Mouse (Mus musculus): Measurements from ENCODE around the gene Ankrd33.

Ankrd33 gene

DNA sequence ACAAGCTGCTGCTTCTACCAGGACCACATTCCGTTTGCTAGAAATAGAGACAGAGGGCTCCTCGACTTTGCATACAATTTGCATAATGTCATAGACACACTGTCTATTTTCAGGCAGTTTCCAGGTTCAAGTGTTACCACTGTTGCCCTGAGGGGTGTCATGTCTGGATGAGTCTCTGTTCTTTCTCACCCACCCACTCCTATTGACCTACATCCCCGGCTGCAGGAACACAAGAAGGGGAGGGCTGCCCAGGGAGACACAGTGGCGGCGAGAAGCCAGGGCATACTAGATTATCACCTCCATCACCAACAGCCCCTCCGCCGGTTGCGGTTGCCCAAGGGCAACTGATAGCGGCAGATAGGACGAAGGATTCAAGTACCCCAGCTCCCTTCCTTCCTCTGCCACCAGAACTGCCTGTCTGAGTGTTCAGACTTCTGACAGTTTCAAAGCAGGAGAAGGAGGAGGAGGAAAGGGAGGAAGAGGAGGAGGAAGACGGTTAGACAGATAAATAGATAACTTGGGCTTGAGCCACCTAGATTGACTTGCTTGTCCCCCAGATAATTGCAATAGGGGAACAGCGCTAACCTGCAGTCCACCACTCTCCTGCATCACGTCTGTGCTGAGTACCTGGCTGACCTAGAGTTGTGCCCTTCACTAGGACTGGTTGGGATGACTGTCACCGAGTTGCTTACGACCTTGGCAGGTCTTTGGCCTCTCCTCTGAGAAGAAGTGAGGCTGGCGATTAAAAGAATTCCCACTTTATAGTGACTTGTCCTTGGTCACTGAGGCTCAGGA lies 31.8 kb downstream of the Ankrd33 start:
- peak in 1 of 2 experiments; percentile 60 for DNase-seq (ENCODE audit: low spot score in 2 of 2)

DNA sequence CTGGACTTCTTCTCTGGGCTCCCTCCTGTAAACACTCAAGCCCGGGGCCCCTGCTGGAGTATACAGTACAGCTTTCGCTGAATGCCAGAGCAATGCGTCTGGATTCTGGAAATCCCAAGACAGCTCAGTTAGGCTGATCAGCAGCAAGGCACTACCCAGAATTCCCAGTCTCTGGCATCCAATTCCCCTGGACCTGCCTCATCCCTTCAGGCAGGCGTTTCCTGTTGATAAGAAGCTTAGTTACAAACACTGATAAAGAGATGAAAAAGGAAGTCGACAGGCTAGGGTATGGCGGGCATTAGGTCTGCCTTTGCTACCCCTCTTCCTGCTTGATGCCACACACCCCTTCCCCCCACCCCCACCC lies 32.3 kb downstream of the Ankrd33 start:
- peak in 1 of 2 experiments; percentile 60 for DNase-seq (ENCODE audit: low spot score in 2 of 2)

DNA sequence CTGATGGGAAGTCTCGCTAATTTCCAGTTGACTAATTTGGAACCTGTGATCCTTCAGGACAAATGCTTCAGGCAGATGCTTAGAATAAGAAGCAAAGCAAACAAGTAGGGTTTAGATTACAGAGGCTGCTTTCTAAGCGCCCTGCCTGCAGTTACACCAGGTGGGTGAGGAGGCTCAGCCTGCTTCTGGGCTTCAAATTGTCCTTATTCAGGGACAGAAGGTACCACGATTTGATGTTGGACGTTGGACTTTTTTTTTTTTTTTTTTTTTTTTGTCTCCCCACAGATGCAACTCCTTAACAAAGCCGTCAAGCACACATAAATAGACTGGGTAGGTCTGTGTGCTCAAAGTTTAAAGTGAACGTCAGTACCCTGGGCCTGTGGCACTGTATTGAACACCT lies 33.0 kb downstream of the Ankrd33 start:
- no peak for DNase-seq (ENCODE audit: low spot score in 2 of 2)

DNA sequence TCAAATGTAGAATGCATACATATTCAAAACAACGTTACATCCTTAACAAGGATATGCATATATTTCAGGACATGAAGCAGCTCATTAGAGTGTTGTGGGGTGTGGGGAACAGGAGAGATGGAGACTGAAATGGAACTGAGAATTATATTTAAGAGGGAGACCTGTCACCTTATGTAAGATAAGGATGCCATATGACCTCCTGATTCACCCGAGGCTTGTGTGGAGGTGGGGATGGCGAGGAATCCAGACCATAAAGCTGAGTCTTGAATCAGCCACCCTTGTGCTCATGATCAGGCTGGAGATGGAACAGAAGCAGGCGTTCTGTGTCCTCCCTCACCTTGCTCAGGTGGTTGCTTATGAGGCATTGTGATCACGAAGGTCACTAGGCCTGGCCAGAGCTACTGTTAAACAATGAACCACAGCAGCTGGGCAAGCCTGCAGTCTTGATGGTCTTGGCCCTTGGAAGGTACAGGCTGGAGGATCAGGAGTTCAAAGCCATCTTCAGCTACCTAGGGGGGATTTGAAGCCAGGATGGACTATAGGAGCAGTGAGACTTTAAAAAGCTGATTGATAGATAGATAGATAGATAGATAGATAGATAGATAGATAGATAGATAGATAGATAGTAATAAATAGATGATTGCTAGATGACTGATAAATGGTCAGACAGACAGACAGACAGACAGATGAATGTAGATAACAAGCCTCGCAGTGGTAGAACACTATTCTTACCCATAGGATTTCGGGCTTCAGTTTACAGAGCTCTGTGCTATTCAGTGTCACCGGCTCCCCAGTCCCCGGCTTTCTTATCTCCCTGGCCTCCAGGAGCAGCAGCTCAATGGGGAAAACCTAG lies 36.1 kb downstream of the Ankrd33 start:
- DNase-seq (ENCODE audit: low spot score in 2 of 2), result no peak

DNA sequence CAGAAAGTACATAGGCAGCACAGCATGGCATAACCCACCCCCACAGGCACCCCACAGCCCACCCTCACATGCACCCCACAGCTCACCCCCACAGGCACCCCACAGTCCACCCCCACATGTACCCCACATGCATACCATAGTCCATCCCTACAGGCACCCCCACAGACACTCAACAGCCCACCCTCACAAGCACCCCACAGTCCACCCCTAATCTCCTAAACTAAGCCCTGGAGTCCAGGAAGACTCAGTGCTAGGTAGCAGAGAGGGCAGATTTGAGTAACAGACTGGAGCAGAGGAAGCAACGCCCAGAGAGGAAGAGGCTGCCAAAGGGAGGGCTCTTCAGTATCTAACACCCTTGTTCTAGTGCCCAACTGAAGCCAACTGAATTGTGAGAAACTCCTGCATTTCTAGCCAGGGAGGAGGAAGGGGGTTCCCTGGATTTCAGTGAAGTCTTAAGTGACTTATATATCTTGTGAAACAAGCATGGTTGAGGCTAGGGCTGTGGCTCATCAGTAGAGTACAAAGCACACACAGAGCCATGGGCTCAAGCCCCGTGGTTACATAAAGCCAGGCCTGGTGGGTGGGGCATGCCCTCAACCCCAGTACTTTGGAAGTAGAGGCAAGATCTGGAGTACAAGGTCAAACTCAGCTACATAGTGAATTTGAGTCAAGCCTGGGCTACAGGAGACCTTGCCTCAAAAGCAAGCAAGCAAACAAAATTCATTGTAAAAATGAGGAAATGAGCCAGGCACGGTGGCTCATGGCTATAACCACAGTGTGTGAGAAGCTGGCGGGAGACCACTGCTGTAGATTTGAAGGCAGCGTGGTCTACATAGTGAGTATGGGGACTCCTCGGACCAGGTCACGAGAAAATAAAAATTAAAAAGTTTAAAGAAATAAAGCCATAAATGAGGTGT lies 39.4 kb downstream of the Ankrd33 start:
- DNase-seq (ENCODE audit: low spot score in 2 of 2), result no peak

DNA sequence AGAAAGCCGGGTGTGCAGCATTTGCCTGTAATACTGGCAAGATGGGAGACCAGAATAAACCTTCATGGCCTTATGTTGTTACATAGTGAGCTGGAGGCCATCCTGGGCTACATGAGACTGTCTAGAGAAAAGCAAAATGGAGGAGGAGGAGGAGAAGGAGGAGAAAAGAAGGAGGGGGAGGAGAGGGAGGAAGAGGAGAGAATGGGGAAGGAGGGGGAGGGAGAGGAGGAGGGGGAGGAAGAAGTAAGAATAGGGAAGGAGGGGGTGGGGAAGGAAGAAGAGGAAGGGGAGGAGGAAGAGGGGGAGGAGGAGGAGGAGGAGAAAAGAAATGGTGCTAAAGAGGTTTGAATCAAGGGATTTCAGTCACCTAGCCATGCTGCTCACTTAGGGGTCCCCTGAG lies 44.6 kb downstream of the Ankrd33 start:
- DNase-seq (ENCODE audit: low spot score in 2 of 2), result no peak

DNA sequence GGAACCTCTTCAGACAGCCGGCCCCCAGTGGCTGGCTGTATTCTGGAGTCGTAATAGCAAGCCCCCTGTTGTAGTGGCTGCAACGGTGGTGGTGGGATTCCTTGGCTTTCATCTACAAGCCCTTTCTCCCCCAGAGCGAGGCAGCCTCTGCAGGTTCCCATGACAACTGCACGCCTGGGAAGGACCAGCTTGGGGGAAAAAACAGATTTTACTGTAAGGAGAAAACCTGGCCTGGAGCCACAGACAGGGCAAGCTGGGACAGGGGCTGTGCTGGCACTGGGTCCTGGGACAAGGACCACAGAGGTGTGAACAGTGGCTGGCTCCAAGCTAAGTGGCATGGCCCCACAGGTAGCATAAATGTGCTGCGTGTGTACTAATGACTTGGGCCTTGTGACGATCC lies 45.0 kb downstream of the Ankrd33 start:
- no peak for DNase-seq (ENCODE audit: low spot score in 2 of 2)

DNA sequence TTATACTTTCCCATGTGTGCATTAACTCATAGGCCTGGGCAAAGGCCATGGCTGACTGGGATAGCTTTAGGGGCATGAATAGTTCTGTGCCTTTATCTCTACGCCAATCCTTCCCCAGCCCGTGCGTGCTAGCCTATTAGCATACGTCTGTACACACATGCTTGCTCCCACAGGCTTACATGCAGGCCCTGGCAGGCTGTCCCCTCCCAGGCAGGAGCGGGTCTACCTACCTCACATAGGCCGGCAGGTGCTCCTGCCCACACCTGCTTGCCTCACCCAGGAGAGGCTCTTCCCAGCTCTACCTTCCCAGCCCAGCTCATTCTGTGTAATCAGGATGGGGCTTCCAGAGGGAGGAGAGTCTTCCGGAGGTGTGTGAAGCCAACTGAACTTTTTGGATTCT lies 46.0 kb downstream of the Ankrd33 start:
- DNase-seq (ENCODE audit: low spot score in 2 of 2), result no peak

DNA sequence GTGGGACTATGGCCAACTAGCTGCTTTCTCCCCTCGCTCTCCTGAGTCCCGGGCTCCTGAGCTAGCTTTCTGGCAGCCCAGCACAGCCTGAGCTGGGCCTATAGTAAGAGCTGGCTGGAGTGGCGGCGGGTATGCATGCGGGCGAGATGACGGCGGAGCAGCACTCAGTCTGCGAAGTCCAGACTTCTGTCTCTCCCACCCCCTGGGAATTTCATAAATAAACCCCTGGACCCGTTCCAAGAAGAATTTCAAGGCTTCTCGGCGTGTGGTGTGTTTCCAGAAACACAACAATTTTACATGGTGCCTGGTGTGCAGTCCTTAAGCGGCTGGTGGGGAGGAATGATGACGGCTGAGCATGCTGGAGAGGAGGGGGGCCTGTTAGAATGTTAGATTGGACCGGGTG lies 47.5 kb downstream of the Ankrd33 start:
- no peak for DNase-seq (ENCODE audit: low spot score in 2 of 2)

DNA sequence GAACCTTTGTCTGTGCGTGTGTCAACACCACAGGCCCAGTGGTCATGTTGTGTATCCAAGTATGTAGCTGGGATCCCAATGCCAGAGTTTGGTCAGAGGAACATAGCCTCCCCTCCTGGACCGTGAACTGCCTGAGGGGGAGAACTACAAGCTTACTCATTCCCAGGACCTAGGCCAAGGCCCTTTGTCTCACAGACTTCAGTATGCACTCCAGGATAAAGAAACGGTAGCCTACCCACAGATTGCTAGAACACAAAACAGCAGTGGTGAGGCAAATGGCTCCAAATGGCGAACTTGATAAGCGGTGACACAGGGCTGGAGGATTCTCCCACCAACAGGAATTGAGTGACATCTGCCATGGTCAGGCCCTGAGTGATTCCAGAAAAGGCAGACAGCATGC lies 48.3 kb downstream of the Ankrd33 start:
- no peak for DNase-seq (ENCODE audit: low spot score in 2 of 2)

DNA sequence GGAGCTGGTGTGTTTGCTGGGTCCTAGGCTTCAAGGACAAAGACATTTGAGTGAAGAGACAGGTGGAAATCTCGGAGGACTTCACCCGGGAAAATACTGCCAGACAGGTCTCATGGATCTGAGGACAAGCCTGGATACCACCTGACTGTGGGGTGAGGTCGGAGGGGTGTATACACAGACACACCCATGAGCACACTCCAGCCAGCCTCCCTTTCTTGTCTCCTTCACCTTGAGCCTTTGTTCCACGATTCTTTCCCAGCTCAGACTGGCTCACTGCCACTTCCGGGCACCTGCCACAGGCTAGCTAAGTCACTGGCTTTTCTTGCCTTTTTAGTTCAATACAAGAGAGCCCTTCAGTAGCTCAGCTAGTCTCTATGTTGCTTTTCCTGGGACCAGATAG lies 48.7 kb downstream of the Ankrd33 start:
- no peak for DNase-seq (ENCODE audit: low spot score in 2 of 2)

DNA sequence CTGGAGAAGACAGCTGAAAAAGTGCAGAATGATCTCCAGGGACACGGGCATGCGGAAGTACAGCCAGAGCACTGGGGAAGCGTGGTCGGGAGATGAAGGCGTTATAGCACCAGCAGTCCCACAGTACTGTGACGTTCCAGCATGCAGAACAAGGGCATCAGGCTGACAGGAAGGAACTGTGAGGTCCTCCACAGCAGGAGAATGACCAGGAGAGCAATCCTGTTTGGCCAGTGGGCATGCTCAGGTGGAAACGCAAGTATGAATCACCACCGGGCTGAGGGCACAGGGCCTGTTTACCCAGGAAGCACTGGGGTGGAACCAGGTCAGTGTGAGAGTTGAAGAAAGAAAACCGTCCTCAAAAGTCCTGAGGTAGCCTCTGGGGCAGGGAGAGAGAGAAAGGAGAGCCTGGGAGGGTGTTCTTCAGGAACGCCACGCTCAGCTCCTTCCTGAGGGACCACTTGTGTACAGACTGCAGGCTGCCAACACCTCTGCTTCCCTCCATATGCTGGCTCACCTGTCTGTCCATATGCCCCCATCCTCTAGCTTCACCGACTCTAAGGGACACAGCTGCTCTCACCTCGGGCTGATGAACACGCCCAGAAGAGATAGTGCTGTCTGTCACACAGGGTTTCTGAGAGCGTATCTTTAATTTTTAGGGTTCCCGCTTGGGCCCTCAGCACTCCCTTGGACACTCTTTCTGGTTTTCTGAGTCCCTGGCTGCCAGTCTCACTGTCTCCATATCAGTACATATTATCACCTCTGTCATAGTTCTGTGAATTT lies 50.3 kb downstream of the Ankrd33 start:
- no peak for DNase-seq (ENCODE audit: low spot score in 2 of 2)

DNA sequence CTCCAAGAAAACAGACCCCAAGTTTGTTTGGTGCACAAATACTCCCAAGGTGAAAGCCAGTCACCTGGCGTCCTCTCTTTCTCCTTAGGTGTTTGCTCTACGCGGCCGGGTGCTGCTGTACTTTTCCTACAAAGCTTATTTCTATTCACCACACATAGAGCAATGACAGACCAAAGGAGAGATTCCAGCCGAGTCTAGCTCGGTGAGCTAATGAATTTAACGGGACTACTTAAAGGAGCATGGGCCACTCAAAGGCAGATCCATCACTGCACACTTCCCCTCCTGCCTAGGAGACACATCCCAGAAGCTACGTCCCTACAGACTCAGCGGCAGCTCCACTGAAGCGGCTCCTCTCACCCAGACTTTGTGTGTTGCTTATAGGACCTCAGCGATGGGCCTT lies 52.0 kb downstream of the Ankrd33 start:
- DNase-seq (ENCODE audit: low spot score in 2 of 2), result no peak
